Mouse (Mus musculus): ENCODE data around the gene Rad18.

Rad18 gene

GRCm38 (mm10) chr6:112628301-112628700, 68.2 kb downstream of the Rad18 start:
- peaks cover 5% of the 10 kb centered on the region; the same call in 1 of the 2 replicates for H3K4me1 ChIP-seq (replicated peaks; ENCODE audit: low read depth, low read length)
- TF ChIP-seq POU5F1 (IDR thresholded peaks at IDR 0.05; ENCODE audit: borderline replicate concordance, low read length) (no peak), NANOG (IDR thresholded peaks at IDR 0.05; ENCODE audit: borderline replicate concordance, low read length) (no peak), CTCF (conservative IDR thresholded peaks at IDR 0.05; ENCODE audit: low read length) (no peak)
- H3K27me3 ChIP-seq (ENCODE audit: insufficient read depth, low read length), result no peaks in the 10 kb centered on the region
- H3K9me3 ChIP-seq (ENCODE audit: low read length), result no peaks in the 10 kb centered on the region
- H3K36me3 ChIP-seq (ENCODE audit: insufficient read depth, low read length), result peaks cover 56% of the 10 kb centered on the region
- H3K4me3 ChIP-seq (replicated peaks; ENCODE audit: low read length), result no peak overlapping the region

DNA sequence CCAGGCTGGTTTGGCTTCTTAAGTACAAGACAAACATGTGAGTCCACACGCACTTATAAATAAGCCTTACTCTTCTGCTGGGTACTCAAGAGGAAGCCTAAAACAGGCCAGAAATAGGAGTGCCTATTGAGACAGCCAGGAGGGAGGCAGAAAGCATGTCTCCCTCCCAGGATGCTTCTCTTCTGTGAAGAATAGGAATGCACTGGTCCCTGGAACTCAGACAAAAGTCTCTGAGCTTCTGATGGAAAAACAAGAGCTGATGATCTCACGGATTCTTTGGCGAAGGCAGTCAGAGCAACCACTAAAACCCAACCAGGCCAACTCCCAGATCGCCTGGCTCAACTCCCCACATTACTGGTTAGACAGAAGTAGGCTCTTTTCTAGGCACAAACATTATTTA, 74.2 kb downstream of the Rad18 start:
- Histone ChIP-seq H3K4me1 (replicated peaks; ENCODE audit: low read depth, low read length) (peaks cover 20% of the 10 kb centered on the region), H3K4me3 (replicated peaks; ENCODE audit: low read length) (no peak overlapping the region), H3K27me3 (ENCODE audit: insufficient read depth, low read length) (no peaks in the 10 kb centered on the region), H3K36me3 (ENCODE audit: insufficient read depth, low read length) (peaks cover 83% of the 10 kb centered on the region), H3K9me3 (ENCODE audit: low read length) (0 out of 2 replicates have a peak, but pooled peaks cover 4% of the 10 kb centered on the region)
- no peak for TF ChIP-seq CTCF (conservative IDR thresholded peaks at IDR 0.05; ENCODE audit: low read length)
- TF ChIP-seq NANOG (IDR thresholded peaks at IDR 0.05; ENCODE audit: borderline replicate concordance, low read length), result no peak
- TF ChIP-seq POU5F1 (IDR thresholded peaks at IDR 0.05; ENCODE audit: borderline replicate concordance, low read length), result no peak

DNA sequence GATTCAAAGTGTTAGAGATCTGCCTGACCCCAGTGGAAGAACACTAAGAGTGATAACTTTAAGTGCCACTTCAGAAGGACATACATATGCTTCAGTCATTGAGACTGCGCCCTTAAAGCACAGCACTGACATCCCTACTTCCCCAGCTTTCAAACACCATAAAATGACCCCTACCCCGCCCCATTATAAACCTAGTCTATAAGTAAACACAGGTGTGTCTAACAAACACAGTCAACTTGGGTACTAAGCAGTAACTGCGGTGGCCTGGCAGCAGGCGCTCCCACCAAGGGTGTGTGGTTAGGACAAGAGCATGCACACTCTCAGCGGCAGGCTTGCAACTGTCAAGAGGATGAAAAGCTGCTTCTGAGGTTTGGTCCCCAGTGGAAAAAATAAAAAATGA, 76.5 kb downstream of the Rad18 start:
- Histone ChIP-seq H3K4me3 (replicated peaks; ENCODE audit: low read length) (no peak overlapping the region), H3K27me3 (ENCODE audit: insufficient read depth, low read length) (no peaks in the 10 kb centered on the region), H3K4me1 (replicated peaks; ENCODE audit: low read depth, low read length) (peaks cover 23% of the 10 kb centered on the region), H3K36me3 (ENCODE audit: insufficient read depth, low read length) (peaks cover 62% of the 10 kb centered on the region), H3K9me3 (ENCODE audit: low read length) (0 out of 2 replicates have a peak, but pooled peaks cover 4% of the 10 kb centered on the region)
- TF ChIP-seq CTCF (conservative IDR thresholded peaks at IDR 0.05; ENCODE audit: low read length) (no peak), NANOG (IDR thresholded peaks at IDR 0.05; ENCODE audit: borderline replicate concordance, low read length) (no peak), POU5F1 (IDR thresholded peaks at IDR 0.05; ENCODE audit: borderline replicate concordance, low read length) (no peak)

DNA sequence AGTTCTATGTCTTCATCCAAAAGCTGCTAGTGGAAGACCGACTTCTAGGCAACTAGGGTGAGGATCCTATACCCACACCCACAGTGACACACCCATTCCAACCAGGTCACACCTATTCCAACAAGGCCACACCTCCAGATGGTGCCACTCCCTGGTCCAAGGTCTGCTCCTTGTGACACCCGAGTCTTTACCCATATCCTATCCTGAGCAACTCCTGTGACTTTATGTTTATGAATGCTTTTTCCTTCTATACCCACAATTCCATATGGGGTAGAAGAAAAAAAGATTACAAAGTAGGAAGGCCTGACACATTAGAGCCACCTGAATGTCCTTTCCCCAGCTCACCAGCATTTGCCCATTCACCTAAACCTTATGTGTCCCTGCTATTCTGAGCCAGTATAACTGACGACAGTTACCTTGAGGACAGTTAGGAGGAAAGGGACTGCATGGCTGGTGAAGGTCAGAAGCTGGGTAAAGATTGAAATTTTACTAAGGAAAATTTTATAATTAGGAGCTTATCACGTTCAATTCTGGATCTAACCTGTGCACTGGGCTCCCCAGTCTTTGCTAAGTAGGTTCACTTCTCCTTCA, 78.7 kb downstream of the Rad18 start:
- no peak for TF ChIP-seq NANOG (IDR thresholded peaks at IDR 0.05; ENCODE audit: borderline replicate concordance, low read length)
- TF ChIP-seq CTCF (conservative IDR thresholded peaks at IDR 0.05; ENCODE audit: low read length), result no peak
- TF ChIP-seq POU5F1 (IDR thresholded peaks at IDR 0.05; ENCODE audit: borderline replicate concordance, low read length), result no peak
- Histone ChIP-seq H3K9me3 (ENCODE audit: low read length) (0 out of 2 replicates have a peak, but pooled peaks cover 4% of the 10 kb centered on the region), H3K36me3 (ENCODE audit: insufficient read depth, low read length) (peaks cover 48% of the 10 kb centered on the region), H3K4me1 (replicated peaks; ENCODE audit: low read depth, low read length) (peaks cover 21% of the 10 kb centered on the region), H3K4me3 (replicated peaks; ENCODE audit: low read length) (no peak overlapping the region), H3K27me3 (ENCODE audit: insufficient read depth, low read length) (no peaks in the 10 kb centered on the region)

GRCm38 (mm10) chr6:112609027-112609426, 87.5 kb downstream of the Rad18 start:
- H3K4me1 ChIP-seq (replicated peaks; ENCODE audit: low read depth, low read length), result peaks cover 14% of the 10 kb centered on the region
- TF ChIP-seq CTCF (conservative IDR thresholded peaks at IDR 0.05; ENCODE audit: low read length) (no peak), POU5F1 (IDR thresholded peaks at IDR 0.05; ENCODE audit: borderline replicate concordance, low read length) (no peak), NANOG (IDR thresholded peaks at IDR 0.05; ENCODE audit: borderline replicate concordance, low read length) (no peak)
- H3K36me3 ChIP-seq (ENCODE audit: insufficient read depth, low read length), result no peaks in the 10 kb centered on the region
- no peak overlapping the region for H3K4me3 ChIP-seq (replicated peaks; ENCODE audit: low read length)
- no peaks in the 10 kb centered on the region for H3K9me3 ChIP-seq (ENCODE audit: low read length)
- H3K27me3 ChIP-seq (ENCODE audit: insufficient read depth, low read length), result no peaks in the 10 kb centered on the region

DNA sequence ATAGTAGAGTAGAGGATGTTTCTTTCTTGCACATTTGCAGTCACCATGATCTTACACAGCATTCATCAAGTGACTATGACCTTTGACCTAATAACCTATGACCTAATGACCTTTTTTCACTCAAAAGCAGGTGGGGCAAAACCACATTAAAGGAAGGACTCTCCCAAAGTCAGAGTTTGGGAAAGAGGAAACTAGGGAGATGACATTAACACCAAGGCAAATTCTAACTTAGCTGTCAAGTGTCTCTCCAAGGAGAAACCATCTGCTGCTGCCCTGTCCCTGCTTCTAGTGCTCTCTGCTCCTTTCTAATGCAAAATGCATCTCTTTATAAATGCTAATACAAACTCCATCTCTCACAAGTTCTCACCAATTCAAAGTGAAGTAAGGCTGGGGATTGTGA, 92.6 kb downstream of the Rad18 start:
- Histone ChIP-seq H3K36me3 (ENCODE audit: insufficient read depth, low read length) (no peaks in the 10 kb centered on the region), H3K9me3 (ENCODE audit: low read length) (no peaks in the 10 kb centered on the region)
- TF ChIP-seq CTCF (conservative IDR thresholded peaks at IDR 0.05; ENCODE audit: low read length), result no peak
- TF ChIP-seq POU5F1 (IDR thresholded peaks at IDR 0.05; ENCODE audit: borderline replicate concordance, low read length), result peak; percentile 82
- TF ChIP-seq NANOG (IDR thresholded peaks at IDR 0.05; ENCODE audit: borderline replicate concordance, low read length), result peak; percentile 57

GRCm38 (mm10) chr6:112594971-112595370, 101.5 kb downstream of the Rad18 start:
- TF ChIP-seq NANOG (IDR thresholded peaks at IDR 0.05; ENCODE audit: borderline replicate concordance, low read length) (no peak), CTCF (conservative IDR thresholded peaks at IDR 0.05; ENCODE audit: low read length) (no peak), POU5F1 (IDR thresholded peaks at IDR 0.05; ENCODE audit: borderline replicate concordance, low read length) (no peak)
- no peak overlapping the region for H3K4me3 ChIP-seq (replicated peaks; ENCODE audit: low read length)
- no peaks in the 10 kb centered on the region for H3K36me3 ChIP-seq (ENCODE audit: insufficient read depth, low read length)
- peaks cover 5% of the 10 kb centered on the region; the same call in 1 of the 2 replicates for H3K9me3 ChIP-seq (ENCODE audit: low read length)
- H3K27me3 ChIP-seq (ENCODE audit: insufficient read depth, low read length), result no peaks in the 10 kb centered on the region
- no peaks in the 10 kb centered on the region for H3K4me1 ChIP-seq (replicated peaks; ENCODE audit: low read depth, low read length)

More for the DNA sequence above, 92.6 kb downstream of the Rad18 start:
- peaks cover 25% of the 10 kb centered on the region for H3K4me1 ChIP-seq (replicated peaks; ENCODE audit: low read depth, low read length)
- H3K4me3 ChIP-seq (replicated peaks; ENCODE audit: low read length), result no peak overlapping the region
- no peaks in the 10 kb centered on the region for H3K27me3 ChIP-seq (ENCODE audit: insufficient read depth, low read length)

- no peaks in the 10 kb centered on the region for H3K36me3 ChIP-seq (ENCODE audit: insufficient read depth, low read length)
- no peaks in the 10 kb centered on the region for H3K27me3 ChIP-seq (ENCODE audit: insufficient read depth, low read length)
- no peak for TF ChIP-seq NANOG (IDR thresholded peaks at IDR 0.05; ENCODE audit: borderline replicate concordance, low read length)
- TF ChIP-seq POU5F1 (IDR thresholded peaks at IDR 0.05; ENCODE audit: borderline replicate concordance, low read length), result no peak
- TF ChIP-seq CTCF (conservative IDR thresholded peaks at IDR 0.05; ENCODE audit: low read length), result no peak
- no peak overlapping the region for H3K4me3 ChIP-seq (replicated peaks; ENCODE audit: low read length)
- peaks cover 4% of the 10 kb centered on the region; the same call in 1 of the 2 replicates for H3K4me1 ChIP-seq (replicated peaks; ENCODE audit: low read depth, low read length)
- H3K9me3 ChIP-seq (ENCODE audit: low read length), result no peaks in the 10 kb centered on the region
Observed at GRCm38 (mm10) chr6:112587912-112588311, 108.6 kb downstream of the Rad18 start.

DNA sequence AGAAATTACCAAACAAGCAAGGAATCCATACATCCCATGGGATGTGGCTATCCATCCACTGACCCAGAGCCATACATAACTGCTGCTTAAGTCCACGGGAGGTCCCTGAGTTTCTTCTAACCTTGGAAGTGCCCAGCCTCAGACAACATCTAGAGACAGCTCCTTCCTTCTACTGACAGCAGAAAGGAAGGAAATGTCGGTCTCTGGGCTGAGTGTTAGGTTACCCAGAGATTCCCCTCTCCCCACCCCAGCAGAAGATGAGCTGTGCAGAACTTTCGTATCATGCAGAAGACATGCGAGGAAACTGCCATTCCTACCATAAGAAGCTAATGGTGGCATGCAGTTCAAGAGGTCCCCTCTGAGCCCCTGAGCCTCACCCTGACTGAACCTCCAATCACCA, 109.5 kb downstream of the Rad18 start:
- Histone ChIP-seq H3K4me1 (replicated peaks; ENCODE audit: low read depth, low read length) (peaks cover 4% of the 10 kb centered on the region; the same call in 1 of the 2 replicates), H3K4me3 (replicated peaks; ENCODE audit: low read length) (no peak overlapping the region), H3K27me3 (ENCODE audit: insufficient read depth, low read length) (no peaks in the 10 kb centered on the region), H3K9me3 (ENCODE audit: low read length) (no peaks in the 10 kb centered on the region), H3K36me3 (ENCODE audit: insufficient read depth, low read length) (no peaks in the 10 kb centered on the region)
- TF ChIP-seq CTCF (conservative IDR thresholded peaks at IDR 0.05; ENCODE audit: low read length) (no peak), NANOG (IDR thresholded peaks at IDR 0.05; ENCODE audit: borderline replicate concordance, low read length) (no peak), POU5F1 (IDR thresholded peaks at IDR 0.05; ENCODE audit: borderline replicate concordance, low read length) (no peak)

All from E14TG2a.4 (cell line).